Mouse (Mus musculus): Measurements from ENCODE around the gene Ckm.

DNA sequence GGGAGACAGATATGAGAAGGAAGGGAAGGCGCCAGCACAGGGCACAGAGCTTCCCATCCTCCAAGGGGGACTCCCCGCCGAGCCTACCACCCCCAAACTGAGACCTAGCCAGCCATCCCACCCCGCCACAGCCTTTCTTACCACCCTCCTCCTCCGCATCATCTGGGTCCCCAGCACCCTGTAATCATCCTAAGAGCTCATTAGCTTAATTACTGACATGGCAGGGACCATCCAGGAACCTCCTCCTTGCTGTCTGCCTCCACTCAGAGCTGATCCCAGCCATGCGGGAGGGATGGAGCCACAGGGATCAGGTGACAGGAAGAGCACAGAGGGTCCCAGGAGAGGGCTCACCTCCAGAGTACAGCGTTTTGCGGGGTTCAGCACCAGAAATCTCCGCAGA is 32.5 kb downstream of the Ckm start:
- TF ChIP-seq POLR2A (IDR thresholded peaks at IDR 0.05; ENCODE audit: extremely low read depth, insufficient read depth, low read length) (no peak), CTCF (IDR thresholded peaks at IDR 0.05; ENCODE audit: extremely low read depth, insufficient read depth, low read length) (no peak)

All from cortical plate, adult 2 months (tissue).